Mouse (Mus musculus) ES-Bruce4 (cell line): Measurements from ENCODE around the gene Arntl.

Experiments
- CTCF ChIP-seq: IDR thresholded peaks from one replicate; pipeline ENCODE4 v1.8.1; 2011; ENCODE audit warnings: low read depth, low read length
- POLR2A ChIP-seq: IDR thresholded peaks from one replicate; pipeline ENCODE4 v1.8.1; 2011; ENCODE audit warnings: low read length; ENCODE audit not compliant: insufficient read depth

- TF ChIP-seq POLR2A, result no peak
- no peak for TF ChIP-seq CTCF
These were observed 84.9 kb downstream of the Arntl start for GRCm38 (mm10) chr7:113292193-113292592.
